Mouse (Mus musculus): ENCODE data around the gene Olfr294. TPM values are rescaled to one million over a fixed set of nuclear protein-coding genes. Genes with fewer than 3 reads are reported as not detected.

The Olfr294 gene
- polyA plus RNA-seq (2021; fragmentation: Nextera tagmentation), result not detected in 2 replicates
- long read RNA-seq, experiment 1, result 0 reads
- long read RNA-seq, experiment 2, result 0 reads

GRCm38 (mm10) chr7:86616543-86616942 is at the start of gene Olfr294:
Gene Olfr294 (minus strand): TSS chr7:86616643.

GRCm38 (mm10) chr7:86648761-86649160 is 32.3 kb upstream of the Olfr294 start, which contains the start of gene Olfr293:
Gene Olfr293 (plus strand): TSS chr7:86649061.

GRCm38 (mm10) chr7:86583562-86583961 is 32.9 kb downstream of the Olfr294 start, which contains the start of gene Olfr295:
Gene Olfr295 (plus strand): TSS chr7:86583862.

Other genes starting within 250 kb of the Olfr294 start
- not detected in 2 replicates for gene Olfr305, start 249.7 kb downstream of the Olfr294 start, polyA plus RNA-seq (2021; fragmentation: Nextera tagmentation)
- gene Olfr304, start 230.0 kb downstream of the Olfr294 start, polyA plus RNA-seq (2021; fragmentation: Nextera tagmentation), result not detected in 2 replicates
- not detected in 2 replicates for gene Olfr303, start 218.9 kb downstream of the Olfr294 start, polyA plus RNA-seq (2021; fragmentation: Nextera tagmentation)
- not detected in 2 replicates for gene Olfr301, start 212.8 kb downstream of the Olfr294 start, polyA plus RNA-seq (2021; fragmentation: Nextera tagmentation)
- gene Olfr299, start 156.7 kb downstream of the Olfr294 start, polyA plus RNA-seq (2021; fragmentation: Nextera tagmentation), result not detected in 2 replicates
- not detected in 2 replicates for gene Olfr298, start 124.2 kb downstream of the Olfr294 start, polyA plus RNA-seq (2021; fragmentation: Nextera tagmentation)
- gene Olfr297, start 96.7 kb downstream of the Olfr294 start, polyA plus RNA-seq (2021; fragmentation: Nextera tagmentation), result not detected in 2 replicates
- not detected in 2 replicates for gene Olfr295, start 32.8 kb downstream of the Olfr294 start, polyA plus RNA-seq (2021; fragmentation: Nextera tagmentation)
- not detected in 2 replicates for gene Olfr293, start 32.4 kb upstream of the Olfr294 start, polyA plus RNA-seq (2021; fragmentation: Nextera tagmentation)
- gene Olfr292, start 71.7 kb upstream of the Olfr294 start, polyA plus RNA-seq (2021; fragmentation: Nextera tagmentation), result not detected in 2 replicates
- gene Folh1, start 159.3 kb upstream of the Olfr294 start, polyA plus RNA-seq (2021; fragmentation: Nextera tagmentation), result 2.2 and 3.0 TPM in 2 replicates
- gene Vmn2r77, start 178.4 kb upstream of the Olfr294 start, polyA plus RNA-seq (2021; fragmentation: Nextera tagmentation), result not detected in 2 replicates

All from left cerebral cortex, adult 6 months (tissue).